Mouse (Mus musculus) intestine, embryonic 14.5 days (tissue): ENCODE results near the gene Trpm4. TPM values are rescaled to one million over a fixed set of nuclear protein-coding genes. Genes with fewer than 3 reads are reported as not detected.

Experiments
- polyA plus RNA-seq: library from polyadenylated mRNA; unstranded; fragments of >200 nt; fragmentation: Nextera tagmentation; extraction: Ambion mirVana; gene quantifications from 2 replicates; pipeline ENCODE4 v1.2.1, GENCODE M21; 2014

Gene Trpm4
- polyA plus RNA-seq, 1 experiment from 2014 or later, result 21.3 TPM

Other genes with a start within 250 kb of the Trpm4 start
- 313 and 323 TPM in 2 replicates for gene Rcn3, start 241.6 kb downstream of the Trpm4 start, polyA plus RNA-seq
- 64.1 and 65.1 TPM in 2 replicates for gene Fcgrt, start 229.9 kb downstream of the Trpm4 start, polyA plus RNA-seq
- gene Rps11, start 209.3 kb downstream of the Trpm4 start, polyA plus RNA-seq, result 1,923 and 1,961 TPM in 2 replicates
- 1,687 and 1,710 TPM in 2 replicates for gene Rpl13a, start 205.0 kb downstream of the Trpm4 start, polyA plus RNA-seq
- gene Gm45713, start 197.5 kb downstream of the Trpm4 start, polyA plus RNA-seq, result 0.72 and 0.81 TPM in 2 replicates
- gene Flt3l, start 197.3 kb downstream of the Trpm4 start, polyA plus RNA-seq, result 1.3 and 2.1 TPM in 2 replicates
- gene Pih1d1, start 179.5 kb downstream of the Trpm4 start, polyA plus RNA-seq, result 108 and 113 TPM in 2 replicates
- gene Aldh16a1, start 179.2 kb downstream of the Trpm4 start, polyA plus RNA-seq, result 50.9 and 66.6 TPM in 2 replicates
- 0.07 TPM in 1 of 2 replicates, not detected in the other for gene Slc17a7, start 169.8 kb downstream of the Trpm4 start, polyA plus RNA-seq
- not detected in 2 replicates for gene Gfy, start 154.2 kb downstream of the Trpm4 start, polyA plus RNA-seq
- gene Pth2, start 152.8 kb downstream of the Trpm4 start, polyA plus RNA-seq, result not detected in 2 replicates
- gene Ccdc155, start 128.9 kb downstream of the Trpm4 start, polyA plus RNA-seq, result 0.43 and 0.73 TPM in 2 replicates
- gene Dkkl1, start 121.6 kb downstream of the Trpm4 start, polyA plus RNA-seq, result 0.80 and 1.0 TPM in 2 replicates
- gene Tead2, start 118.0 kb downstream of the Trpm4 start, polyA plus RNA-seq, result 129 and 139 TPM in 2 replicates
- 2.6 and 3.0 TPM in 2 replicates for gene Cd37, start 94.7 kb downstream of the Trpm4 start, polyA plus RNA-seq
- 0.24 TPM in 1 of 2 replicates, not detected in the other for gene Slc6a16, start 92.7 kb downstream of the Trpm4 start, polyA plus RNA-seq
- gene Slc6a21, start 56.3 kb downstream of the Trpm4 start, polyA plus RNA-seq, result not detected in 2 replicates
- 0.58 and 0.63 TPM in 2 replicates for gene Hrc, start 1.5 kb upstream of the Trpm4 start, polyA plus RNA-seq
- gene Ppfia3, start 33.2 kb upstream of the Trpm4 start, polyA plus RNA-seq, result 5.5 and 5.8 TPM in 2 replicates
- 3.0 and 3.2 TPM in 2 replicates for gene Lin7b, start 36.8 kb upstream of the Trpm4 start, polyA plus RNA-seq
- 77.1 and 86.0 TPM in 2 replicates for gene Snrnp70, start 62.0 kb upstream of the Trpm4 start, polyA plus RNA-seq
- gene Kcna7, start 71.9 kb upstream of the Trpm4 start, polyA plus RNA-seq, result 0.11 TPM in 1 of 2 replicates, not detected in the other
- 2.3 and 3.9 TPM in 2 replicates for gene Ntf5, start 79.9 kb upstream of the Trpm4 start, polyA plus RNA-seq
- gene Lhb, start 87.0 kb upstream of the Trpm4 start, polyA plus RNA-seq, result 0.38 and 0.47 TPM in 2 replicates
- 36.0 and 36.2 TPM in 2 replicates for gene Gys1, start 101.1 kb upstream of the Trpm4 start, polyA plus RNA-seq
- 164 and 174 TPM in 2 replicates for gene Ruvbl2, start 104.3 kb upstream of the Trpm4 start, polyA plus RNA-seq
- 4,654 and 4,671 TPM in 2 replicates for gene Ftl1, start 126.1 kb upstream of the Trpm4 start, polyA plus RNA-seq
- gene Bax, start 133.1 kb upstream of the Trpm4 start, polyA plus RNA-seq, result 134 and 139 TPM in 2 replicates
- 1.8 and 2.3 TPM in 2 replicates for gene Tulp2, start 148.1 kb upstream of the Trpm4 start, polyA plus RNA-seq
- gene Gm45808, start 153.0 kb upstream of the Trpm4 start, polyA plus RNA-seq, result not detected in 2 replicates
- gene Dhdh, start 155.0 kb upstream of the Trpm4 start, polyA plus RNA-seq, result 2.9 and 3.5 TPM in 2 replicates
- gene Nucb1, start 176.6 kb upstream of the Trpm4 start, polyA plus RNA-seq, result 192 and 204 TPM in 2 replicates
- 14.7 and 15.0 TPM in 2 replicates for gene Ppp1r15a, start 192.5 kb upstream of the Trpm4 start, polyA plus RNA-seq
- gene Plekha4, start 192.6 kb upstream of the Trpm4 start, polyA plus RNA-seq, result 0.97 and 1.5 TPM in 2 replicates
- gene Hsd17b14, start 221.1 kb upstream of the Trpm4 start, polyA plus RNA-seq, result 2.3 and 2.5 TPM in 2 replicates
- 56.7 and 60.1 TPM in 2 replicates for gene Bcat2, start 236.4 kb upstream of the Trpm4 start, polyA plus RNA-seq